Mouse (Mus musculus) liver (tissue): ENCODE measurements around the gene Pbld1.

Experiments used
- DNase-seq: peaks from one replicate; pipeline ENCODE4 v3.0.0-alpha.2; 2020; ENCODE audit warnings: mixed read lengths

The Pbld1 gene

DNA sequence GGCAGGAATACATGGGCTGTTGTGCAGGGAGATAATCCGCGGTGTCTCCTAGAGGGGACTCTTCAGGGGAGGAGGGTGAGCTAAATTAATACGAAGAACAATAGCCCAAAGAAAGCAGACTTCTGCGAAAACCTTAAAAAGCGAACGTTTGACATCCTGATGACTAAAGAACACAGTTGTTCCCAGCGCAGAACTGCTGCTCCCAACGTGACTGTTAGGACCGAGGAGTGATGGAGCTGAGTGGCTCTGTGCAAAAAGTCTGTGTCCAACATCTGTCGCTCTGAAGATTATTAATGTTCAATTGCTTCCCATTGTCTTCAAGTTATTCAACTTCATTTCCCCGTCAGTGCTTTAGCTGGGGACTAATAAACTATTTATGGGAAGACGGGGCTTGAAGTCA is 38.2 kb downstream of the Pbld1 start:
- DNase-seq: no peak

DNA sequence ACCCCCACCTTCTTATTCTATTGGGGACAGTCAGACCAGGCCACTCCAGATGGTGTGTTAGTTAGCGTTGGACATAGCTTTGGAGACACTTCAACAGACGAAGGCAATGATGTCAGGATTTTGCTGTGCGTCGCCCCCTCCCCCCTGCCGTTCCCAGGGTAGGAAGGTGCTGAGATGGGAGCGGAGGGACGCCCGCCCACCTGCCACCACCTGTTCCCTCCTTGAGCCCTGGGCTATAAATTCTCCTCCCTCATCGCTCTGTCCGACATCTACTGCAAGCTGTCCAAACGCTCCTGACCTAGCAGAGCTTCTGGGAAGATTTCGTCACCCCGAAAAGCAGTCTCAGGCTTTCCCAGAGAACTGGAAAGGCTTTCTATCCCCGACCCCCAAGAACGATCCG is 39.6 kb downstream of the Pbld1 start, which contains the start of gene Atoh7:
TSS of gene Atoh7 (plus strand) at position 131 of the 400 bp plus-strand sequence.
- no peak for DNase-seq

DNA sequence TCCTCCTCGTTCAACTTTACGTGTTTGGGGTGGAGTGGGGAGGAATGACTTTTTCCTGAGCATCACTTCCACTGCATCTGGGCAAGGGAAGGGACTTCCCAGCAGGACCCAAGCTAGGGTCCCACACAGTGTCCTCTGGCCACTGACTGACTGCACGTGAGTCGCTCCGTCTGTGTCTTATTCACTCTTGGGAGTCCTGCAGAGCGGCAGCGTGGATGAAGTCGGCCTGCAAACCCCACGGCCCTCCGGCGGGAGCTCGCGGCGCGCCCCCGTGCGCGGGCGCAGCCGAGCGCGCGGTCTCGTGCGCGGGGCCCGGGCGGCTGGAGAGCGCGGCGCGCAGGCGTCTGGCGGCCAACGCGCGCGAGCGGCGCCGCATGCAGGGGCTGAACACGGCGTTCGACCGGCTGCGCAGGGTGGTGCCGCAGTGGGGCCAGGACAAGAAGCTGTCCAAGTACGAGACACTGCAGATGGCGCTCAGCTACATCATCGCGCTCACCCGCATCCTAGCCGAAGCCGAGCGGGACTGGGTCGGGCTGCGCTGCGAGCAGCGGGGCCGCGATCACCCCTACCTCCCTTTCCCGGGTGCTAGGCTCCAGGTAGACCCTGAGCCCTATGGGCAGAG is 40.1 kb downstream of the Pbld1 start:
- peak; percentile 43 for DNase-seq

DNA sequence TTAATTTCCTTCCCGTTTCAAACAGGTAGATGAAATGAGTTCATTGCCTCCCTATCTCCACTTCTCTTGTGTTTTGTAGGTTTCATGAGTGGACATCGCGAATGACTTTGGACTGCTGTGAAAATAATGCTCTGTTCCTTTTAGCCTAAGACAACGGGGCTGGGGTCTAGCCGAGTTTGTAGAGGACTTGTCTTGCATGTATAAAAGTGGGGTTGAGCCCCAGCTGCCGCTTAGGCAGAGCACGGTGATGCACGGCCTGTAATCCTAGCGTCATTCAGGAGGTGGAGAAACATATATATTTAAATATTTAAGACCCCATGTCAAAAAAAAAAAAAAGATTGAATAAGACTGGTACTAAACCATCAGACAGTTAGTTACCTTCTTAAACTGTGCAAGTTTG is 40.7 kb downstream of the Pbld1 start:
- no peak for DNase-seq

DNA sequence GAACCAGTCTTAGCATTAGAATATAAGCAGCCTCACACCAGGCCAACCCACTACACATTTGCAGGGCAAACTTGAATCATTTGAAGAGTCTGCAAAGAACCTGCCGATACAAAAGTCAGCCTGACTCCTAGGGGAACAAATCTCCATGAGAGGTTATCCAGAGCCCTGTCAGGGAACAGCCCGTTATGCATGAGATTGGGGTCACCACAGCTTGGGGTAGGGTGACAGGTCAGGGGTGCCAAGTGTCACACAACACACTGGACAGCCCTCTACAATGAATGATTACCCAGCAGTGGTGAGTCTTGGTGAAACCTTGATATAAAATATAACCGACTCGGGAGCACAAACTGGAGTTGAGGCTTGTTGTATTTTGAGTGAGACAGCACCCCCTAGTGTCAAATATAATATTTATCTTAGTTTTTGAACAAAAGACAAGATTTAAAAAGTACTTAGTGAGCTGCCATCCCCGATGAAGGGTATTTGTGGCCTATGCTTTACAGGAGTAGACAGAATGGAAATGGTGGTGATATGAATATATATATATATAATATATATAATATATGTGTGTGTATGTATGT is 53.2 kb downstream of the Pbld1 start:
- DNase-seq: no peak

DNA sequence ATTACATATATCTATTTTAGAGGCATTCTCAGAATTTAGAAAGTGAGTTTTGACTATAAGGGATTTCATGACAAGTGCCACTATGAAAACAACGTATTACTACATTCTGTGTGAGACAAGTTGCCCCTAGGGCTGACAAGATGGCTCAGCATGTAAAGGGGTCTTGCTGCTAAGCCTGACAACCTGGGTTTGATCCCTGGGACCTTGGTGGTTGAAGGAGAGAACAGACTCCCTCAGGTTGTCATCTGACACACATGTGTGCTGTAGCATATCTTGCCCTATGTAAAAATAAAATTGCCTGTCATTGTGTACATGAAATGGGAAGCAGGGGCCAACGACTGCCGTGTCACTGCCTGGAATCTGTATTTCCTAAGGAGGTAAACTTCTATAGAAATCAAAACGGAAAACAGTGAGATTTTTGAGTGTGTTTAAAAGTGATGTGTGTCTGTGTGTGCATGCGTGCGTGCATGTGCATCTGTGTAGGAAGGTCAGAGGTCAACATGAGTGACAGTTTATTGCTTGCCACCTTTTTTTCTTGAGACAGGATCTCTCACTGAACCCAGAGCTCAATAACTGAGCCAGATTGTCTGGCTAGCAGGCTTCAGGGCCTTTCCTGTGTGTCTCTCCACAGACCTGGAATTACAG is 53.9 kb downstream of the Pbld1 start:
- no peak for DNase-seq

DNA sequence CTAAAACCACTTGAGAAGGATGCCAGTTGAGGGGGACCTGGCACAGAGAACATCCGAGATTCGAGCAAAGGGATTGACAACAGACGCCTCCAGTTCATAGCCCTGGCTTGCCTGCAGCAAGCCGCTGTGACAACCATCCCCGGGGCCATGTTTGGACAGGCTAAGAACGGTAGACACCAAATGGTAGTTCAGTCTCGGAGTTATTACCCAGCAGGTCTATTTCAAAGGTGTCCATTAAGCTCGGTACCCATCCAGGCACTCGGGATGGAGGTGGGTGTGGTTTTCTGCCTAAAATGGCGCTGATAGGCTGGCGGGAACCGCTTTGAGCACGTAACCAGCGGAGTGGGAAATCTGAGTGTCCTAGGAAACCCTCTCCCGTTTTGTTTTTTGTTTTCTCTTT is 55.9 kb downstream of the Pbld1 start:
- no peak for DNase-seq

DNA sequence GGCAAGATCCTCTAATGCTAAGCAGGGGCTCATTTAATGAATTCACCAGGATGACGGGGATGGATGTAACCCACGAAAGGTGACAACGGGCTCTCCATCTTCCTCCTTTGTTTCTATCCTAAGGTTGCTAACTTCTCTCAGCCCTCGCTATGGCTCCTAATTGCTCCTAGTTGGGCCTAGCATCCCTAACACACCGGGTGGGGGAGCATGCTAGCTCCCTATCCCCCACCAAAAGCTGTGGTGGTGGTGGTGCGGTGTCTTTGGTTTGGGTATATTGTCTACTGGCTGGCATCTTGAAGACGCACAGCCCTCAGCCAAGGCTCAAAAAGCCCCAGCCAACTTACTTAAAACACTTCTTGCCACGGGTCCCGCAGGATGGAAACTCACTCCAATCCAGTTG is 56.4 kb downstream of the Pbld1 start:
- no peak for DNase-seq

DNA sequence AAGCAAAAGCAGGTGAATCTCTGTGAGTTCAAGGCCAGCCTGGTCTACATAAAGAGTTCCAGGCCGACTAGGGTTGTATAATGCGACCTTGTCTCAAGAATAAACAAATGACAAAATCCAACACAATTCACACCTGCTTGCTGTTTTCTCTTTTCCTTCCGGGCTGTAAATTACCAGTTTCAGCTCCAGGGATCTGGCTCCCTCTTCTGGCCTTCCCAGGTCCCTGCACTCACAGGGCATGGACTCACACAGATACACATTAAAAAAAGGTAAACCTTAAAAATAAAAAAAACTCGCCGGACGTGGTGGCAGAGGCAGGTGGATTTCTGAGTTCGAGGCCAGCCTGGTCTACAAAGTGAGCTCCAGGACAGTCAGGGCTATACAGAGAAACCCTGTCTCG is 57.6 kb downstream of the Pbld1 start:
- no peak for DNase-seq

DNA sequence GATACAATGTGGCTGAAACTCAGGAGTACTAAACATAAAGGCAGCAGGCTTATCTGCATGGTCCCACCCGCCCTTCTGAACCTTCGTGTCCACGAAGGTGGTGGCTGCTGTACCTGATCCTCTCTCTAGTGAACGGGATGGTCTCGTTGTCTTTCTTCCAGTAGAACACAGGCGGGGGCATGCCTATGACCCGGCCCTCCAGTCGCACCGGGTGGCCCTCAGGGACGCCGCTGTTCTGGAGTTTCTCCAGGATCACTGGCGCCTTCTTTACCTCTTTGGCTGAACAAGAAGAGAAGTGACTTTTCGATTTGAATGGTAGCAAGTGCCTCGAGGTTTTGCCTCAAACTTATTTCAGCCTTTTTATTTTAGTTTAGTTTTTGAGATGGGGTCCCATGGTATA is 60.0 kb downstream of the Pbld1 start:
- no peak for DNase-seq

DNA sequence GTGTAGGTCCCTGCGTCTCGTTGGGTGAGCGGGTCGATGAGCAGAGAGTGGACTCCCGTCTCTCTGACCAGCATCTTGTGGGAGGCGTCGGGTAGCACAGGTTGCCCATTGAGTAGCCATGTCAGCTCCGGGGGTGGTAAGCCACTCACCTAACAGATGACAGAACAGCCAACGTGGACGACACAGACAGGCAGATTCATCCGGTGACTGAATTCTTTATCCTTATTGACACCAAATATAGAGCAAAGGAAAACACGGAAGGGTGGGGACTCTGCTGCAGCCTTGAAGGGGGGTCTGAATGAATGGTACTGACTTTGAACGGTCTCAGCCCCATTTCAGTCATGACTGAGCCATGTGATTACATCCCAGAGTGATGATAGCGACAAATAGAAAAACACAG is 62.0 kb downstream of the Pbld1 start:
- DNase-seq: no peak

DNA sequence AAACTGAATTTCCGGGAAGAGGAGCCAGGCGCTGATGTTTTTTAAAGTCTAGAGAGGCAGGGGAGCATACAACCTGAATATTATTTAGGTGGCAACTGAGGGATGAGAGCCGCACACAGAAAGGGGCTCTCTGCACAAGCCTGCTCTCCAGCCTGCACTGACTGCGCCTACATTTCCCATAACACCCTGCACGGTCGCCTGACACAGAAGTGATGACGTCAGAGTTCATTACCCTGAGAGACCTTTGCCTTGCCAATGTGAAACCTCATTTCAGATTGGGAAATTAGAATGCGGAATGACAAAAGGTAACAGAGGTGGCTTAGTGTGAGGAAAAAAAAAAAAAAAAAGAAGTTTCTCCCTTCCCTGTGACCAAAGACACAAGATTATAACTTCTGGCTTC is 62.6 kb downstream of the Pbld1 start:
- DNase-seq: peak; percentile 22

DNA sequence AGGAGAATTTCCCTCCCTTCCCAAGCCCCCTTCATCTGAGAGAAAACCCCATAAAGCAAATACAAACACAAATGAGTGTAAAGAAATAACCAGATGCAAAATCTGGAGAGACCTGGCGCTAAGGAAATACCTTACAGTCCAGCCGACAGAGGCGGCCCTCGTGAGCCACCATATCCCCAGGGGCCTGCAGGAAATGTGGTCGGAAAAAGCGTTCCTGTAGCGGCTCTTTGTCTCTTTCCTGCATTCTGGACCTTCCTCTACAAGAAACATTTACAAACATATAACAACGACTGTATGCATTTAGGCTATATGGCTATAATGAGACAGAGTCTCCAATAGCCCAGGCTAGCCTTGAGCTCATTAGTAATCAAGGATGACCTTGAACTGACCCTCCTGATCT is 63.2 kb downstream of the Pbld1 start:
- no peak for DNase-seq

DNA sequence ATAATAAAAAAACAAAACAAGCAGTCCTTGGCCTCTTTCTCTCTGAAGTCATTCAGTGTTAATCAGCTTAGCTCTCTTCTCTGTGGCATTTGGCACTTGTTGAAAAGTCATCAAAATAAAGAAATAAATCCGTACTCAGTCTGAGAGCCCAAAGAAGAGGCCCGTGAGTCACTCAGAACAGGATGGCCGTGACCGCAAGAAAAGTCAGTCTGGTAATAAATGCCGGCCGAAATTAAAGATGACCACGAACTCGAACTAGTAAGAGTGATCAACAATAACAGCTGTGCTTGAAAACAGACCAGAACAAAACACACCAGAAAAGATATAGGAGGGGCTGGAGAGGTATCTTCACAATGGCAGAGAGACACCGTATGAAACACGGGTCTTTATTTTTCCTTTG is 64.1 kb downstream of the Pbld1 start:
- DNase-seq: no peak

DNA sequence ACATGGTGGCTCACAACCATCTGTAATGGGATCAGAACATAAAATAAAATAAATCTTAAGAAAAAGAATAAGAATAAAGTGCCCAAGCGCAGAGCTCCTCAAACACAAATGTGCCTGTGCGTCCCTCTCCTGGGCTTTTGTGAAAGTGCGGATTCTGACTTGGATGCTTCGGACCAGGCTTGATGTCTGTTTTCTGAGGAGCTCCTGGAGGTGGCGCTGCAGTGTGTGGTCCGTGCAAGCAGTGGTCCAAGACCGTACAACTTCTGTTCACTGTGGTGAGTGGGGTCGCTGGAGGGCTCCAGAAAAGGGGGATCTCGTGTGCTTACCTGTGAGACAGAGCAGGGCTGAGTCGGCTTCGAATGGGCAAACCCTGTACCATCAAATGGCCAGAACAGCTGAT is 65.4 kb downstream of the Pbld1 start:
- DNase-seq: no peak

DNA sequence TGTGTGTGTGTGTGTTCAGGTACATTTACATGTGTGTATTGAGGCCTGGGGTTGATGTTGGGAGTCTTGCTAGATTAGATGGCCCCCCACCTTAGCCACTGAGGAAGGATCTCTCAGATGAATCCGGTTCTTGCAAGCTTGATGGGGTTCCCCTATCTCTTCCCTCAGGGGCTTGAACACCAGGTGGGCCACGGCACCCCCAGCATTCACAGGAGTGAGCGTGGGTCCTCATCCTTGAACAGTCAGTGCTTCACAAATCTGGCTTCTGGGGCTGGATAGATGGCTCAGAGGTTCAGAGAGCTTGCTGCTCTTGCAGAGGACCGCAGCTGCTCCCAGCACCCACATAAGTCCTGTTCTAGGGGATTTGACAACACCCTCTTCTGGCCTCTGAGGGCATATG is 66.2 kb downstream of the Pbld1 start:
- DNase-seq: no peak

DNA sequence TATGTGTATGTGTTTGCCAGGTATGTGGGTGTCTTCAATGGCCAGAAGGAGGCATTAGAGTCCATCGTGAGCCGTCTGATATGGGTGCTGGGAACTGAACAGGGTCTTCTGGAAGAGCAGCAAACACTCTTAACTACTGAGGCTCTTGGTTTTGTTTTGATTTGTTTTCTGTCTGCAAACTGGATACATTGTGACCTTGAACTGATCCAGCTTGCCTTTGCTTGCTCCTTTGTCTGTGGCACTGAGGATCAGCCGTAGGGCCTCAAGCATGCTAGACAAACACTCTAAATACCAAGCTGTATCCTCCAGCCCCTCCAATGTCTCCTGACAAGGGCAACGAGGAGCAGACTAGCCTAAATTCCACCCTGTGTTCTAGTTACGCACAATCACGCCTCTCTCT is 67.2 kb downstream of the Pbld1 start:
- no peak for DNase-seq
